Mouse (Mus musculus): Measurements from ENCODE around the gene Slc10a7. TPM values are rescaled to one million over a fixed set of nuclear protein-coding genes. Genes with fewer than 3 reads are reported as not detected.
"Not testable (repeated sequence)": the region's sequence is repeated elsewhere in the genome, so short reads cannot be mapped to it uniquely, and the experiment has no call there.

Gene Slc10a7
- polyA plus RNA-seq, 1 experiment: 10.5 TPM

- no peak for DNase-seq (ENCODE audit: low spot score)
These were observed 159.1 kb downstream of the Slc10a7 start for GRCm38 (mm10) chr8:78668206-78668605.

- no peak for DNase-seq (ENCODE audit: low spot score)
These were observed 161.1 kb downstream of the Slc10a7 start for GRCm38 (mm10) chr8:78670241-78670640.

GRCm38 (mm10) chr8:78678541-78679219, 169.5 kb downstream of the Slc10a7 start:
- no peak for DNase-seq (ENCODE audit: low spot score)

- no peak for DNase-seq (ENCODE audit: low spot score)
These were observed 181.6 kb downstream of the Slc10a7 start for GRCm38 (mm10) chr8:78690795-78691194.

- no peak for DNase-seq (ENCODE audit: low spot score)
These were observed 189.2 kb downstream of the Slc10a7 start for GRCm38 (mm10) chr8:78698331-78698741.

GRCm38 (mm10) chr8:78703068-78703820, 194.1 kb downstream of the Slc10a7 start:
- DNase-seq (ENCODE audit: low spot score): no peak

GRCm38 (mm10) chr8:78705980-78706379, 196.8 kb downstream of the Slc10a7 start:
- no peak for DNase-seq (ENCODE audit: low spot score)

- no peak for DNase-seq (ENCODE audit: low spot score)
These were observed 200.9 kb downstream of the Slc10a7 start for GRCm38 (mm10) chr8:78709948-78710644.

GRCm38 (mm10) chr8:78710961-78711360, 201.8 kb downstream of the Slc10a7 start:
- no peak for DNase-seq (ENCODE audit: low spot score)

- DNase-seq (ENCODE audit: low spot score): no peak
These were observed 205.7 kb downstream of the Slc10a7 start for GRCm38 (mm10) chr8:78714880-78715279.

GRCm38 (mm10) chr8:78716546-78716945, 207.4 kb downstream of the Slc10a7 start:
- no peak for DNase-seq (ENCODE audit: low spot score)

GRCm38 (mm10) chr8:78717191-78717590, 208.0 kb downstream of the Slc10a7 start:
- DNase-seq (ENCODE audit: low spot score): not testable (repeated sequence)

- no peak for DNase-seq (ENCODE audit: low spot score)
These were observed 210.3 kb downstream of the Slc10a7 start for GRCm38 (mm10) chr8:78719279-78720040.

GRCm38 (mm10) chr8:78720041-78720414, 210.9 kb downstream of the Slc10a7 start:
- DNase-seq (ENCODE audit: low spot score): no peak

- DNase-seq (ENCODE audit: low spot score): no peak
These were observed 212.4 kb downstream of the Slc10a7 start for GRCm38 (mm10) chr8:78721576-78721975.

- DNase-seq (ENCODE audit: low spot score): no peak
These were observed 213.1 kb downstream of the Slc10a7 start for GRCm38 (mm10) chr8:78722201-78722600.

GRCm38 (mm10) chr8:78724832-78725231, 215.7 kb downstream of the Slc10a7 start:
- no peak for DNase-seq (ENCODE audit: low spot score)

GRCm38 (mm10) chr8:78728240-78728639, 219.1 kb downstream of the Slc10a7 start:
- DNase-seq (ENCODE audit: low spot score): no peak

GRCm38 (mm10) chr8:78732410-78732809, 223.3 kb downstream of the Slc10a7 start:
- DNase-seq (ENCODE audit: low spot score): no peak

GRCm38 (mm10) chr8:78732995-78733512, 223.9 kb downstream of the Slc10a7 start:
- no peak for DNase-seq (ENCODE audit: low spot score)

- DNase-seq (ENCODE audit: low spot score): no peak
These were observed 225.8 kb downstream of the Slc10a7 start for GRCm38 (mm10) chr8:78734721-78735517.

Data from urinary bladder, adult 2 months (tissue).